Mouse (Mus musculus) gastrocnemius, adult 18-20 months (tissue): ENCODE results near the gene Lhx8. TPM values are rescaled to one million over a fixed set of nuclear protein-coding genes. Genes with fewer than 3 reads are reported as not detected.

Source experiments
- DNase-seq: peaks from one replicate; pipeline ENCODE4 v3.0.0; 2021; ENCODE audit warnings: low spot score
- total RNA-seq, 2 experiments: library from RNA; stranded (reverse); gene quantifications; 2 replicates each; pipeline ENCODE4 v1.2.3; 2021

Lhx8 gene
- total RNA-seq, 2 experiments from 2014 or later = not detected

- no peak for DNase-seq
These were observed 3.2 kb downstream of the Lhx8 start for GRCm38 (mm10) chr3:154327110-154327882.

- DNase-seq = no peak
These were observed 8.4 kb downstream of the Lhx8 start for GRCm38 (mm10) chr3:154321921-154322574.

GRCm38 (mm10) chr3:154317651-154318248 lies 12.7 kb downstream of the Lhx8 start:
- no peak for DNase-seq

GRCm38 (mm10) chr3:154305163-154305884 lies 25.1 kb downstream of the Lhx8 start:
- no peak for DNase-seq

GRCm38 (mm10) chr3:154301102-154301501 lies 29.4 kb downstream of the Lhx8 start:
- no peak for DNase-seq

- no peak for DNase-seq
These were observed 30.5 kb downstream of the Lhx8 start for GRCm38 (mm10) chr3:154300006-154300405.

- DNase-seq = no peak
These were observed 32.0 kb downstream of the Lhx8 start for GRCm38 (mm10) chr3:154298490-154298889.

- DNase-seq = no peak
These were observed 33.0 kb downstream of the Lhx8 start for GRCm38 (mm10) chr3:154297499-154297898.

- DNase-seq = no peak
These were observed 35.3 kb downstream of the Lhx8 start for GRCm38 (mm10) chr3:154294924-154295834.

- DNase-seq = no peak
These were observed 36.5 kb downstream of the Lhx8 start for GRCm38 (mm10) chr3:154293839-154294490.

GRCm38 (mm10) chr3:154292126-154292525 lies 38.3 kb downstream of the Lhx8 start:
- no peak for DNase-seq

GRCm38 (mm10) chr3:154290351-154290750 lies 40.1 kb downstream of the Lhx8 start:
- no peak for DNase-seq

- no peak for DNase-seq
These were observed 41.9 kb downstream of the Lhx8 start for GRCm38 (mm10) chr3:154288429-154289069.

- DNase-seq = peak; percentile 9
These were observed 43.2 kb downstream of the Lhx8 start for GRCm38 (mm10) chr3:154287217-154287616.

- DNase-seq = no peak
These were observed 45.1 kb downstream of the Lhx8 start for GRCm38 (mm10) chr3:154285351-154285750.

GRCm38 (mm10) chr3:154284260-154284659 lies 46.2 kb downstream of the Lhx8 start:
- peak; percentile 4 for DNase-seq

GRCm38 (mm10) chr3:154274681-154275080 lies 55.8 kb downstream of the Lhx8 start:
- no peak for DNase-seq

- DNase-seq = peak; percentile 64
These were observed 60.6 kb downstream of the Lhx8 start for GRCm38 (mm10) chr3:154269757-154270366.

- no peak for DNase-seq
These were observed 62.1 kb downstream of the Lhx8 start for GRCm38 (mm10) chr3:154268313-154268712.
